Mouse (Mus musculus) lung, embryonic 14.5 days (tissue): ENCODE results near the gene Sec14l5. TPM values are rescaled to one million over a fixed set of nuclear protein-coding genes. Genes with fewer than 3 reads are reported as not detected.

Source experiments
- ATAC-seq: fragments of 200-750 bp; cut with Nextera tagmentation; 2 replicates; pipeline ENCODE4 v1.8.0; 2017; ENCODE audit warnings: mild to moderate bottlenecking, moderate TSS enrichment, moderate library complexity; ENCODE audit not compliant: insufficient read depth
- DNase-seq: peaks from one replicate; pipeline ENCODE4 v3.0.0-alpha.2; 2015
- H3K27ac ChIP-seq: fragments of 300-500 bp; sonication (generic); 2 replicates; pipeline ENCODE4 v1.5.1; 2014; ENCODE audit warnings: low read depth, mild to moderate bottlenecking, moderate library complexity
- H3K27me3 ChIP-seq: fragments of 300-500 bp; sonication (generic); 2 replicates; pipeline ENCODE4 v1.6.1; 2014; ENCODE audit warnings: low read length, control low read depth; ENCODE audit not compliant: insufficient read depth
- H3K36me3 ChIP-seq: fragments of 300-500 bp; sonication (generic); 2 replicates; pipeline ENCODE4 v1.6.1; 2014; ENCODE audit warnings: control low read depth; ENCODE audit not compliant: insufficient read depth
- H3K4me1 ChIP-seq: fragments of 300-500 bp; sonication (generic); 2 replicates; pipeline ENCODE4 v1.6.1; 2014; ENCODE audit warnings: antibody characterized with exemption, control low read depth; ENCODE audit not compliant: insufficient read depth
- H3K4me2 ChIP-seq: fragments of 300-500 bp; sonication (generic); 2 replicates; pipeline ENCODE4 v1.6.1; 2014; ENCODE audit warnings: mild to moderate bottlenecking
- H3K4me3 ChIP-seq: fragments of 300-500 bp; sonication (generic); 2 replicates; pipeline ENCODE4 v1.5.1; 2014; ENCODE audit warnings: low read depth, low read length
- H3K9ac ChIP-seq: fragments of 300-500 bp; sonication (generic); 2 replicates; pipeline ENCODE4 v1.6.1; 2014
- H3K9me3 ChIP-seq: fragments of 300-500 bp; sonication (generic); 2 replicates; pipeline ENCODE4 v1.6.1; 2016; ENCODE audit warnings: low read depth, low read length, control low read depth
- CTCF ChIP-seq: IDR thresholded peaks from 2 replicates; pipeline ENCODE4 v1.5.1; 2016; ENCODE audit warnings: antibody characterized with exemption, low read depth
- WGBS: fragments of 180-500 bp; shearing (Covaris S2); extraction: QIAGEN DNeasy Blood & Tissue Kit; methylation state at CpG from one replicate; pipeline ENCODE4 v1.1.7; 2014; 5-methylcytosine and 5-hydroxymethylcytosine counted together
- polyA plus RNA-seq: library from polyadenylated mRNA; unstranded; fragments of >200 nt; fragmentation: Nextera tagmentation; extraction: Ambion mirVana; gene quantifications from 2 replicates; pipeline ENCODE4 v1.2.1, GENCODE M21; 2014

The Sec14l5 gene
- polyA plus RNA-seq, 1 experiment from 2014 or later: 0.86 TPM

DNA sequence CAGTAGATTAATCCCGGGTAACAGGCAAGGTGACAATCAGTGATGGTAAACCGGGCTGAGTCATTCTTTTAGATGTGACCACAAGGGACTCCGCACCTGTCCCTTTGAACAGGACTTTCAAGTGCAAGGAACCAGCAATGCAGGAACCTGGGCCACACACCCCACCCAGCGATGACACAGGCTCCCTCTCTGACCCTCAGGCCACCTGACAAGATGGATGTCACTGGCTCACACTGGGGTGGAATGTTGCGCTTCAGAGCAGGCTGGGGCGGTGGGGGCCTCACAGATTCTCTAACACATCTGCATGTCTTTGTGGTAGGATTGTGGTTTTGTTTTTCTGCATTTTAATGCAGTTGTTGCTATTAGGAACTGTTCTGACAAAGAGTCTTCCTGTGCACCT is 23.4 kb upstream of the Sec14l5 start:
- 48% methylated on average over 6 of the region's 6 CpGs for WGBS
- H3K36me3 ChIP-seq: no peaks in the 10 kb centered on the region

GRCm38 (mm10) chr16:5130196-5130595 is 16.7 kb upstream of the Sec14l5 start:
- Histone ChIP-seq H3K36me3 (no peaks in the 10 kb centered on the region), H3K9me3 (no peaks in the 10 kb centered on the region), H3K9ac (no peak overlapping the region), H3K27me3 (peaks cover 43% of the 10 kb centered on the region), H3K27ac (no peak overlapping the region), H3K4me1 (peaks cover 7% of the 10 kb centered on the region; the same call in 1 of the 2 replicates), H3K4me3 (no peak overlapping the region), H3K4me2 (no peak overlapping the region)
- ATAC-seq: no peak
- 45% methylated on average over 2 of the region's 2 CpGs for WGBS
- TF ChIP-seq CTCF: no peak
- no peak for DNase-seq

More for the DNA sequence above, 23.4 kb upstream of the Sec14l5 start:
- Histone ChIP-seq H3K27me3 (no peaks in the 10 kb centered on the region), H3K9me3 (no peaks in the 10 kb centered on the region), H3K27ac (no peak overlapping the region), H3K9ac (no peak overlapping the region), H3K4me3 (no peak overlapping the region), H3K4me2 (no peak overlapping the region), H3K4me1 (no peaks in the 10 kb centered on the region)
- DNase-seq (no peak), ATAC-seq (no peak)
- TF ChIP-seq CTCF: no peak

DNA sequence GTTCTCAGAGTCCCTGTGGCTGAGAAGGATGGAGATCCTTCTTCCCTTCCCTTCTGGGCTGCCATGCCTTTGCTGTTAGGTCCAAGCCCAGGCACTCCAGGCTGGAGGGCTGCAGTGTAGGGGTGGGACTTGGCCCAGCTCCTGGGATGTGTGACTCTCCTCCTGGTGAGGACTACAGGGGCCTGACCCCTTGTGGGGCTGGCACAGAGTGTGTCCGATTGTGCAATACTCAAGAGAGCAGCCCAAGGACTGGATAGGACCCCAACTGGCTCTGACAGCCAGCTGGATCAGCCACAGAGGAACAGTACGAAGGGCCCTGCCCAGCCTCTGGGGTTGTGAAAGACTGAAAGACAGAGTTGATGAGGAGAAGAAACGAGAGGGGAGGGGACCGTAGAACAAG is 16.1 kb upstream of the Sec14l5 start:
- Histone ChIP-seq H3K36me3 (no peaks in the 10 kb centered on the region), H3K9ac (no peak overlapping the region), H3K27me3 (peaks cover 43% of the 10 kb centered on the region), H3K27ac (no peak overlapping the region), H3K9me3 (no peaks in the 10 kb centered on the region), H3K4me1 (peaks cover 7% of the 10 kb centered on the region; the same call in 1 of the 2 replicates), H3K4me2 (peak overlapping the region; percentile 61), H3K4me3 (peak overlapping the region; percentile 43; the same call in 1 of the 2 replicates)
- ATAC-seq (peak; percentile 86), DNase-seq (peak; percentile 84)
- 13% methylated on average over 4 of the region's 4 CpGs for WGBS
- TF ChIP-seq CTCF: no peak; the same call in 1 of the 2 replicates

DNA sequence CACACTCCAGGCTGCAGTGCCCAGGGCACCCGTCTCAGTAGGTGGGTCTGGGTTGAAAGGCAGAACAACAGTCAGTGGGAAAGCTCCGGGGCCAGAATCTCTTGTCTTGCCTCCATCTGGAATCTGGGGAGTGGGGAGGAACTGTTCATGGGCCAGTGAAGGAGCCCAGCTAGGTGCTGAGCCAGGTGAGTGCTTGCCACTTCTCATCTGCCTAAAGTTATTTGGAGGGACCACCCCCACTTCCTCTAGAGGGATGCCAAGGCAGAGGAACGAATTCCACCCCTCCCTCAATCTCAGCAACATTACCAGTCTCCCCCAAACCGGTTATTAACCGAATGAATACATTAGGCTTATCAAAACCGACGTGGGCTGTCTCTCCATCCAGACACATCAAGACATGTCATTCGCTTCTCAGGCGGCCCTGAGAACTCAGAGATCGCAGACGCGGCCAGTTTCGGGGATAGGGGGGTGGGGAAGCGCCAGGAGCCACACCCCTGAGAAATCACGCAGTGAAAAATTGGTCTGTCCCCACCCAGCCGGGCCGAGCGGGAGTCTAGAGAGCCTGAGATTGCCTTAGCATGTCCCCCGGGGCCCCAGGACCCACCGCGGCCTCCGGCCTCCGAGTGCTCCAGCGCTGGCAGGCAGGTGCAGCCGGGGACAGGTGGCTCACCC is 15.5 kb upstream of the Sec14l5 start:
- peaks cover 43% of the 10 kb centered on the region for H3K27me3 ChIP-seq
- TF ChIP-seq CTCF: no peak
- H3K9ac ChIP-seq: peak overlapping the region; percentile 47
- 3% methylated on average over 25 of the region's 25 CpGs for WGBS
- H3K27ac ChIP-seq: no peak overlapping the region
- peaks cover 12% of the 10 kb centered on the region; the same call in 1 of the 2 replicates for H3K4me1 ChIP-seq
- H3K9me3 ChIP-seq: no peaks in the 10 kb centered on the region
- peak overlapping the region; percentile 61 for H3K4me2 ChIP-seq
- H3K36me3 ChIP-seq: no peaks in the 10 kb centered on the region
- peak overlapping the region; percentile 43 for H3K4me3 ChIP-seq
- DNase-seq: no peak
- ATAC-seq: no peak

- peaks cover 15% of the 10 kb centered on the region; the same call in 1 of the 2 replicates for H3K4me1 ChIP-seq
- ATAC-seq (peak; percentile 39; the same call in 1 of the 2 replicates), DNase-seq (peak; percentile 75)
- peak within 1 kb of the TSS; percentile 61 for H3K4me2 ChIP-seq
- H3K36me3 ChIP-seq: no peaks in the 10 kb centered on the region
- H3K9me3 ChIP-seq: no peaks in the 10 kb centered on the region
- 2% methylated on average over 35 of the region's 39 CpGs for WGBS
- peak within 1 kb of the TSS; percentile 47 for H3K9ac ChIP-seq
- H3K27me3 ChIP-seq: peaks cover 43% of the 10 kb centered on the region
- peak within 1 kb of the TSS; percentile 43 for H3K4me3 ChIP-seq
- H3K27ac ChIP-seq: no peak within 1 kb of the TSS
- TF ChIP-seq CTCF: peak; percentile 51
Observed at GRCm38 (mm10) chr16:5132401-5132801, 14.5 kb upstream of the Sec14l5 start, which contains the start of gene Ppl. Gene Ppl (minus strand): TSS chr16:5132421.

GRCm38 (mm10) chr16:5134623-5135330 is 12.1 kb upstream of the Sec14l5 start:
- H3K27ac ChIP-seq: peak overlapping the region; percentile 40; the same call in 1 of the 2 replicates
- no peak for TF ChIP-seq CTCF
- ATAC-seq: no peak

More at GRCm38 (mm10) chr16:5134623-5135330, 12.1 kb upstream of the Sec14l5 start:
- DNase-seq: peak; percentile 46
- no peaks in the 10 kb centered on the region for H3K36me3 ChIP-seq
- WGBS: 55% methylated on average over 14 of the region's 14 CpGs
- no peaks in the 10 kb centered on the region for H3K9me3 ChIP-seq
- H3K9ac ChIP-seq: no peak overlapping the region
- peaks cover 15% of the 10 kb centered on the region; the same call in 1 of the 2 replicates for H3K4me1 ChIP-seq
- no peak overlapping the region for H3K4me3 ChIP-seq
- peaks cover 40% of the 10 kb centered on the region for H3K27me3 ChIP-seq
- H3K4me2 ChIP-seq: no peak overlapping the region
